8 mouse cellular contexts compared by ENCODE assay signal in genomic region chr3:135691191-135692131, GRCm38 (mm10). TPM values are rescaled to one million over a fixed set of nuclear protein-coding genes. Genes with fewer than 3 reads are reported as not detected.
DNase-seq lines count a peak whose midpoint lies in the region; ATAC-seq and TF ChIP-seq lines count a peak whose summit lies in the region.

Gene Nfkb1, minus strand, starts transcription at chr3:135691547.

- H3K4me1 ChIP-seq in G1E (ENCODE audit: insufficient read depth, low read depth, low read length): peaks cover 66% of the 10 kb centered on the region
- peaks cover 44% of the 10 kb centered on the region for H3K4me1 ChIP-seq in hindbrain, embryonic 10.5 days (replicated peaks)

- peak within 1 kb of the TSS; percentile 19; the same call in 1 of the 2 replicates for H3K4me3 ChIP-seq in G1E (ENCODE audit: low read depth, low read length)
- H3K4me3 ChIP-seq in hindbrain, embryonic 10.5 days: peak within 1 kb of the TSS; percentile 92

- no peak for TF ChIP-seq CTCF in G1E (IDR thresholded peaks at IDR 0.05; ENCODE audit: low read depth, low read length)

- peak within 1 kb of the TSS; percentile 98 for H3K27ac ChIP-seq in hindbrain, embryonic 10.5 days

- ATAC-seq in G1E (ENCODE audit: extremely low read depth, insufficient number of reproducible peaks, low FRiP score, poor library complexity, severe bottlenecking): no peak
- ATAC-seq in frontal cortex, adult (ENCODE audit: low TSS enrichment): peak; percentile 72

- peaks cover 17% of the 10 kb centered on the region for H3K9me3 ChIP-seq in G1E (replicated peaks)
- H3K9me3 ChIP-seq in hindbrain, embryonic 10.5 days: peaks cover 5% of the 10 kb centered on the region

- no peaks in the 10 kb centered on the region for H3K27me3 ChIP-seq in G1E (ENCODE audit: insufficient read depth, low read length)
- H3K27me3 ChIP-seq in hindbrain, embryonic 10.5 days (ENCODE audit: insufficient read depth, poor library complexity, severe bottlenecking): no peaks in the 10 kb centered on the region

- H3K36me3 ChIP-seq in G1E (replicated peaks): peaks cover 19% of the 10 kb centered on the region
- H3K36me3 ChIP-seq in hindbrain, embryonic 10.5 days: peaks cover 9% of the 10 kb centered on the region

- WGBS in hindbrain, embryonic 10.5 days: 4% methylated on average over 102 of the region's 102 CpGs

- DNase-seq in G1E (ENCODE audit: low spot score): no peak
- DNase-seq in cerebellum, adult 8-10 months: peak; percentile 56
- peak; percentile 70 for DNase-seq in hindbrain, embryonic 10.5 days (ENCODE audit: low spot score)
- peak; percentile 72 for DNase-seq in layer of hippocampus, adult 9-11 months
- DNase-seq in lung, postnatal 10 days: peak; percentile 81
- DNase-seq in ovary, postnatal 10 days (ENCODE audit: low spot score): peak; percentile 41
- peak; percentile 58 to 68 for DNase-seq in thymus, postnatal 10 days (ENCODE audit: low spot score in 2 of 2)

RNA-seq across cellular contexts. Expression of gene Nfkb1, which starts in this region (rescaled TPM):
- total RNA-seq in G1E (2014; fragmentation: Nextera tagmentation) (11.0 and 14.5 TPM in 2 replicates), G1E (2017) (3.8 TPM in 2 replicates)
- 2.7 and 3.5 TPM in 2 replicates for polyA plus RNA-seq in G1E (2012)
- 9.4 and 11.1 TPM in 2 replicates for polyA plus RNA-seq in hindbrain, embryonic 10.5 days (2016; fragmentation: Nextera tagmentation; extraction: Ambion mirVana)
